Mouse (Mus musculus): ENCODE measurements at regions not wholly inside any gene's neighbourhood (a gene's known extent, or its start where the extent isn't known, plus 50 kb on each side); places are given as distances from the start of the nearest gene placed in this dataset.

- no peak for DNase-seq (ENCODE audit: low spot score)
These were observed 81.9 kb upstream of the Zmiz1 start for GRCm38 (mm10) chr14:25377091-25377490.

DNA sequence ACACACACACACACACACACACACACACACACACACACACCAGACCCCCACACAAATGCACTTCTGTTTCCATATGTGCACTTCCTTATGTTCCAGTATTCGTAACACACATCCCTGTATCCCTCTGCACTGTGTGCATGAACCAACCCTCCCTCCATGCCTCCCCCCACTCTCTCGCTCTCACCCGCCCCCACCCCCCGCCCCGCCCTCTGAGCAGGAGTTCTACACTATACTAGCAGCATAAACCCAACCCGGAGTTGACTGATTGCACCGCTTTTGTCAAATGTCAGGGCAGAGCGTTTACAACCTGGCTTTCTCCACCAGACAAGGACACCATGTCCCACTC lies 81.5 kb upstream of the Zmiz1 start:
- no peak for DNase-seq (ENCODE audit: low spot score)

GRCm38 (mm10) chr14:25377900-25378716 lies 80.9 kb upstream of the Zmiz1 start:
- DNase-seq (ENCODE audit: low spot score), result peak; percentile 66

DNA sequence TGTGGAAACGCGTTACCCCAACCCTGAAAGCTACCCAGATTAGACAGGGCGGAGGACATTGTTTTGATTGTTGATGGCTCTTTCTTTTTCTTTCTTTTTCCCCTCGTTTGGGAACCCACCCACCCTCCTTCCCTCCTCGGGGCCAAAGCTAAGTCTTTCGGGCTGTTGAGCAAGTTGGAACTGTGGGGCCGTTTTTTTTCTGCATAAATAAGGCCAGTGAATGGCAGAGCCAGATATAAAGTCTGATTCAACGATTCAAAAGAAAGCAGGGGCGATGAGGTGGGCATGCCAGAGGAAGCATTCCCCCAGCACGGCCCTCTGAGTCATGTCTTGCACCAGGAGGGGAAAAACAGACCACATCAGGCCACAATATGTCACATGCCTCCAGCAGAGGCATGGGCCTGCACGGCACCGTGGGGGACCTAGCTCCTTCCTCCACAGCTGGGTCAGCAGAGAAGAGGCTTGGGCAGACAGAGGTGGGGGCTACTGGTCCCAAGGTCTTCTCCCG lies 80.2 kb upstream of the Zmiz1 start:
- DNase-seq (ENCODE audit: low spot score), result peak; percentile 18

DNA sequence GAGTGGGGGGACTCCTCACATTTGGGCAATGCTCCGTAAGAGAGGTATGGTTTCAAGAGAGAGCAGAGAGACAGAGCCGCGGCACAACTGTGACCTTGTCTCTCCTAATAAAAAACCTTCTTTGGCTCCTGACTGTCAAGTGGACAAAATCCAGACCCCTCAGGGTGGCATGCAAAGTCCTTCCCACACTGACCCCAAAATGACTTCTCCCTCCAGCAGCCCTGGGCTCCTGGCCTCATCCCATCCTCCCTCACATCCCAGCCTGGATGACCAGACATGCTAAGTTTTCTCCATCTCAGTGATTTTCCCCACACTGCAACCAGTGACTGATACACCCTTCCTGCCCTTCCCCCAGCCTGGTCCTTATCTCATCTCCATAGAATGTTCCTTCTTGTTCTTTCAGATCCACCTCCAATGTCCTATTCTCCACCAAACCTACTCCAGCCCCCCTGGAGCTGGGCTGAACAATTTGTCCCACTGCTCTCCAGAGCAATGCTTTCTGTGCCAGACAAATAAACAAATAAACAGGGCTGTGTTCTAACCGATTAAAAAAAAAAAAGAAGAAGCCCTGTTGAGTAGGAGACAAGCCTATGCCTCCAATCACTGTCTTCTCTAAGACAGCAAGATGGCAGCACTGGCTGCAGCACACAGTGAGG lies 75.7 kb upstream of the Zmiz1 start:
- no peak for DNase-seq (ENCODE audit: low spot score)

- no peak for DNase-seq (ENCODE audit: low spot score)
These were observed 73.3 kb upstream of the Zmiz1 start for GRCm38 (mm10) chr14:25385644-25386043.

- DNase-seq (ENCODE audit: low spot score), result no peak
These were observed 71.2 kb upstream of the Zmiz1 start for GRCm38 (mm10) chr14:25387780-25388179.

- DNase-seq (ENCODE audit: low spot score), result no peak
These were observed 69.7 kb upstream of the Zmiz1 start for GRCm38 (mm10) chr14:25389314-25389713.

DNA sequence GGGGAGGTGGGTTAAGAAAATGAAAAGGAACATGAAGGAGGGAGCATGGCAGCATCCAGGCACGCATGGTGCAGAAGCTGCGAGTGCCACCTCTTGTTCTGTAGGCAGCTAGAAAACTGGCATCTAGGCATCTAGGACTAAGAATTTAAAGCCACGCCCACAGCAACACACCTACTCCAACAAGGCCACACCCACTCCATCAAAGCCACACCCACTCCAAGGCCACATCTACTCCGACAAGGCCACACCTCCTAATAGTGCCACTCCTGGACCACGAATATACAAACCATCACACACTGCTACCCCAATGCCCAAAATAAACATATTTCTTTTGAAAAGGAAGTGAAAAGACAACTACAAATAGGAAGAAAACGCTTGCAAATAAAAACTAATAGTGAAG lies 66.6 kb upstream of the Zmiz1 start:
- no peak for DNase-seq (ENCODE audit: low spot score)

DNA sequence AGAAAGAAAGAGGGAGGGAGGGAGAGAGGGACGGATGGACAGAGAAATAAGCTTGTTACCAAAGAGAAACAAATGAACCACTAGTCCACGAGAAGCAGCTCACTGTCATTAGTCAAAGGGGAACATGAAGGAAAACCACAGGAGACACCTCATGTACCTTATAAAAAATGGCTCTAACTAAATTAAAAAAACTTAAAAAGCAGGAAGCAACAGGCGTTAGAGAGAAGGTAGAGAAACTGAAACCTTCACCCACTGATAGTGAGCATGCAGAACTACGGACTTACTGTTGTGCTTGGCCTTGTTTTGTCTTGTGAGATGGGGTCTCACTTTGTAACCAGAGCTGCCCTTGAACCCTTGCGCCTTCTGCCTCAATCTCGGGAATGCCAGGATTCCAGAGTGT lies 66.0 kb upstream of the Zmiz1 start:
- no peak for DNase-seq (ENCODE audit: low spot score)

DNA sequence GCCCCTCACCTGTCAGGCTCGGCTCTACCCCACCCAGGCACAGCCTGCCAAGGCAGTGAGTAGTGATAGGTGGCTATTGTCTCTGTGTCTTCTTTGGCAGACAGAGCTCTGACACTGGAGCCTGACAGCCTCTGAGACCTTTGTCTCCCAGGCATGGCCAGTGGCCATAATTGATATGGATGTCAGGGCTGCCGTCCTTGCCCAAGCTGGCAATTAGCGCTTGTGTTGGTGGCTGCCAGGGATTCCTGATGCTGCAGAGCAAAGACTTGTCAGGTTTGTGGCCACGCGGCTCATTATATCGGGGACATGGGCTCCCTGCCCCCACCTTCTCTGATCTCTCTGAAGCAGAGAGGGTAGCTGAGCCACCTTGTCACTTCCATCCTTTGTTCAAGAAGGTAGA lies 64.1 kb upstream of the Zmiz1 start:
- DNase-seq (ENCODE audit: low spot score), result no peak

DNA sequence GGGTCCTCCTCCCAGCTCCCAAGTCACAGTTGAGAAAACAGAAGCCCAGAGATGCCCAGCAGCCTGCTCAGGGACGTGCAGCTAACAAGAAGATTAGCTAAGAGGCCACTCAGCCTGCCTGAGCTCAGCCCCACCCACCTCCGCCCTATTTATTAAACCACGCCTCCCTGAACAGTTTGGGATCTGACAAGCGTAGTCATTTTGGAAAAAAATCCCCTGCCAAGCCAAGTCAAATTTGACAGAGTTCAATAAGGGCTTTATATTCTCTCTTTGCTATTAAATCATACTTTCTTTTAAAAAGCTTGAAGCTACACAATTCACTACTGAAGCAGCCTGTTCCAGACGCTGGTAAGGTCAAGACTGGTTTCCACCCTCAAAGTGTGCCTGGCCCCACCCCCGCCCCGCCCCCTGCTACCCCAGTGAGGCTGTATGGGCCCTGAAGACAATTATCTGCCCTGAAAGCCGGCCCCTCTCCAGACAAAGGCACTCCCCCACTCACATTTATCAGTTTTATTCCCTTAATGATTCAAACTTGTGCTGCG lies 61.9 kb upstream of the Zmiz1 start:
- peak; percentile 35 for DNase-seq (ENCODE audit: low spot score)

DNA sequence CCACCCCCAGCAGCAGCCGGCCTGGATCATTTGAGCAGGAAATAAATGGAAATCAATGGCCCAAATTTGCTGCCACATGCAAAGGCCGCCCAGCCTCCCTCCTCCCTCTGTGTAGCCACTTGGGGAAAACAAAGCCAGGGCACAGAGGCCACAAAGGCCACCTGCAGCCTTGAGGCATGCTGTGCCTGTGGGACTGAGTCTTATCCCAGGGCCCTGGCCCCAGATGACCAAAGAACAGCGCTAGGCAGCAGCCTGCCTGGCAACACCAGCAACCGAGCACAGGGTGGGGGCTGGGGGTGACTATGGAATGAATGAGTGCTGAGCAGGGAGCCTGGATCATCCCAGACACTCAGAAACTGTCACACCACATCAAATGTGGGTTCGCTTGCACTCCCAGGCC lies 61.2 kb upstream of the Zmiz1 start:
- no peak for DNase-seq (ENCODE audit: low spot score)

DNA sequence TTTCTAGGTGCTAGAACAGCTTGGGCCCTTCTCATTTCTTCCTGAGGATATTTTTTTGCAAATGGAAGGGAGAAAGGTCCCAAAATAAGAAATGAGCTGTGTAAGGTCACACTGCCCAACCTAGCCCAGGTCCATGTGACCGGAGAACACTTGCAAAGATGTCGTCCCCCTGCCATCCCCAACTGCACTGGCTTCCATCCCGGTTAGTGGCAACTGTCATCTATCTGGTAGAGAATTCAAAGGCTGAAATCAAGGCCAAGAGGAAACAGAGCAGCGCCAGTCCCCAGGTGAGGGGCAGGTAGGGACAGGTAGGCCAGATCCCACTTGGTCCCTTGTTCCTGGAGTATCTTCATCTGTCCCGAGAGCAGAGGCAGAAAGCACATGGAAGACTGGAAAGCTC lies 60.2 kb upstream of the Zmiz1 start:
- DNase-seq (ENCODE audit: low spot score), result no peak

- no peak for DNase-seq (ENCODE audit: low spot score)
These were observed 59.7 kb upstream of the Zmiz1 start for GRCm38 (mm10) chr14:25399286-25399685.

- no peak for DNase-seq (ENCODE audit: low spot score)
These were observed 57.7 kb upstream of the Zmiz1 start for GRCm38 (mm10) chr14:25401104-25401963.

DNA sequence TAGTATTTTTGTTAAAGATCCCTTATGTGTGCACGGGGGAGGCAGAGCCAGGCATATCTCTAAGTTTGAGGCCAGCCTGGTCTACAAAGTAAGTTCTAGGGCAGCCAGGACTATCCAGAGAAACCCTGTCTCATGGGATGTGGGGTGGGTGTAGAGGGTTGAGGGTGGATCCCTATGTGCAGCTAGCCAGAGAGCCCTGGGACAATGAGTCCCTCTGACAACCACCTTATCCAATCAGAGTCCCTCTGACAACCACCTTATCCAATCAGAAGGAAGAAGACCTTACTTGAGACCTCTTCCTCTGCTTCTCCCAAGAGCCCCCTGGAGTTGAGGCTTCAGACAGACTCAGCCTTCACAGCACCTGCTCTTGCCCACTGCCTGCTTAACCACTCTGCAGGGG lies 56.6 kb upstream of the Zmiz1 start:
- DNase-seq (ENCODE audit: low spot score), result no peak

- peak; percentile 9 for DNase-seq (ENCODE audit: low spot score)
These were observed 53.8 kb upstream of the Zmiz1 start for GRCm38 (mm10) chr14:25405191-25405590.

GRCm38 (mm10) chr14:25406059-25406458 lies 52.9 kb upstream of the Zmiz1 start:
- DNase-seq (ENCODE audit: low spot score), result no peak

DNA sequence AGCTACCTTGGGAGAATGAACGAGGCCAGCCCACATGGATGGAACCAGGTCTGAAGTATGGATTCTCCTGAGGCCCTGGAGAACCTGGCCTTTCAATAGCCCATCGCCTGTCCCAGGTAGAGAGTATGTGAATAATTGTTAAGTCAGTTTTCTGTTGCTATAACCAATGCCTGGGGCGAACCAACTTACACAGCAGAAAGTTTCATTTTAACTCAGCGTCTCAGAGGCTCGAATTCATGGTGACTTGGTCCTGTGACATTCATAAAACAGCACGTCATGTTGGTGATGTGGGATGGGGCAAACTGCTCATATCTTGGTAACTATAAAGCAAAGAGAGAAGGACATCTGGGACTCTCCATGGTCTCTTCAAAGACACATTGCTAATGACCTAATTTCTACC lies 52.4 kb upstream of the Zmiz1 start:
- no peak for DNase-seq (ENCODE audit: low spot score)

GRCm38 (mm10) chr14:25407111-25407510 lies 51.9 kb upstream of the Zmiz1 start:
- DNase-seq (ENCODE audit: low spot score), result no peak

Data from adipocyte (in vitro differentiated cells).